Comparison of ENCODE assay signal across 12 mouse cellular contexts in genomic region chr2:13682488-13683204, GRCm38 (mm10).
DNase-seq lines count a peak whose midpoint lies in the region; ATAC-seq and TF ChIP-seq lines count a peak whose summit lies in the region.
"Had no signal": no experiment of that assay in that cellular context is flagged by ENCODE, and none has a peak within 500 bp of the region (broad histone marks: within the 10 kb centered on the region; RNA-seq: fewer than 3 reads in every experiment).

No protein-coding gene starts in this region.

- DNase-seq in adrenal gland, postnatal 10 days = peak; percentile 21
- DNase-seq in adrenal gland, adult 8-10 months = no peak
- peak; percentile 4 to 10 for DNase-seq in heart, postnatal 14 days
- DNase-seq in heart, embryonic 10.5 days (ENCODE audit: low spot score) = no peak
- peak; percentile 82 for DNase-seq in midbrain, postnatal 0 days (ENCODE audit: low spot score)
- DNase-seq in stomach, postnatal 0 days (ENCODE audit: low spot score) = no peak
- DNase-seq in gastrocnemius, adult 2 months = no peak
- DNase-seq: cerebellum, adult 11 months; thymus, adult 2 months had no signal

- TF ChIP-seq EP300 in stomach, postnatal 0 days (optimal IDR thresholded peaks at IDR 0.05) = no peak

- no peak overlapping the region for H3K4me2 ChIP-seq in midbrain, postnatal 0 days (ENCODE audit: low read depth, low read length, poor library complexity, severe bottlenecking)
- no peak overlapping the region for H3K4me2 ChIP-seq in midbrain, embryonic 16.5 days (ENCODE audit: low read length)
- no peak overlapping the region for H3K4me2 ChIP-seq in stomach, postnatal 0 days (replicated peaks; ENCODE audit: low read depth)
- H3K4me2 ChIP-seq: liver, embryonic 12.5 days had no signal

- no peak overlapping the region for H3K9ac ChIP-seq in midbrain, postnatal 0 days (replicated peaks; ENCODE audit: low read length, poor library complexity, severe bottlenecking)
- H3K9ac ChIP-seq in midbrain, embryonic 16.5 days (ENCODE audit: low read depth, low read length) = no peak overlapping the region
- no peak overlapping the region for H3K9ac ChIP-seq in stomach, postnatal 0 days (ENCODE audit: low read length)
- H3K9ac ChIP-seq: liver, embryonic 12.5 days had no signal

- intact Hi-C loops in heart, postnatal 14 days (cut with DNase I) = loop anchor here (10.0 kb wide), 1 partner anchor 102 kb away; no protein-coding TSS in a partner anchor
- intact Hi-C loops in gastrocnemius, adult 2 months (cut with DNase I) = no loop called here

- no peak overlapping the region for H3K27ac ChIP-seq in heart, embryonic 10.5 days
- H3K27ac ChIP-seq in midbrain, postnatal 0 days (ENCODE audit: low read depth, low read length) = no peak overlapping the region
- H3K27ac ChIP-seq in midbrain, embryonic 16.5 days (ENCODE audit: low read length) = no peak overlapping the region
- no peak overlapping the region for H3K27ac ChIP-seq in stomach, postnatal 0 days (replicated peaks)
- no peak overlapping the region for H3K27ac ChIP-seq in gastrocnemius, adult 2 months
- H3K27ac ChIP-seq: liver, embryonic 12.5 days had no signal

- no peak overlapping the region for H3K4me3 ChIP-seq in heart, embryonic 10.5 days
- H3K4me3 ChIP-seq in midbrain, postnatal 0 days (ENCODE audit: low read depth, low read length) = no peak overlapping the region
- H3K4me3 ChIP-seq in midbrain, embryonic 16.5 days (ENCODE audit: low read depth, low read length) = no peak overlapping the region
- no peak overlapping the region for H3K4me3 ChIP-seq in stomach, postnatal 0 days (ENCODE audit: low read depth, low read length)
- no peak overlapping the region for H3K4me3 ChIP-seq in gastrocnemius, adult 2 months
- H3K4me3 ChIP-seq: liver, embryonic 12.5 days had no signal

- H3K27me3 ChIP-seq in heart, embryonic 10.5 days (ENCODE audit: insufficient read depth, poor library complexity, severe bottlenecking) = no peaks in the 10 kb centered on the region
- no peaks in the 10 kb centered on the region for H3K27me3 ChIP-seq in midbrain, postnatal 0 days (ENCODE audit: insufficient read depth, low read length)
- H3K27me3 ChIP-seq in midbrain, embryonic 16.5 days (ENCODE audit: control insufficient read depth, insufficient read depth, low read depth, low read length) = no peaks in the 10 kb centered on the region
- H3K27me3 ChIP-seq in stomach, postnatal 0 days (ENCODE audit: control insufficient read depth, insufficient read depth, low read length) = no peaks in the 10 kb centered on the region
- H3K27me3 ChIP-seq: liver, embryonic 12.5 days had no signal

- 81% methylated on average over 4 of the region's 4 CpGs for WGBS in heart, embryonic 10.5 days
- 65% methylated on average over 4 of the region's 4 CpGs for WGBS in midbrain, postnatal 0 days
- WGBS in midbrain, embryonic 16.5 days = 59% methylated on average over 4 of the region's 4 CpGs
- 41% methylated on average over 4 of the region's 4 CpGs for WGBS in stomach, postnatal 0 days

- no peaks in the 10 kb centered on the region for H3K4me1 ChIP-seq in heart, embryonic 10.5 days
- H3K4me1 ChIP-seq in midbrain, postnatal 0 days (ENCODE audit: insufficient read depth, low read length) = no peaks in the 10 kb centered on the region
- H3K4me1 ChIP-seq in midbrain, embryonic 16.5 days (ENCODE audit: control insufficient read depth, insufficient read depth, low read length) = no peaks in the 10 kb centered on the region
- H3K4me1 ChIP-seq in stomach, postnatal 0 days (replicated peaks; ENCODE audit: control insufficient read depth, insufficient read depth) = no peaks in the 10 kb centered on the region
- H3K4me1 ChIP-seq: liver, embryonic 12.5 days had no signal

- no peak for ATAC-seq in midbrain, postnatal 0 days (ENCODE audit: low FRiP score)
- no peak for ATAC-seq in midbrain, embryonic 16.5 days
- no peak for ATAC-seq in stomach, postnatal 0 days (ENCODE audit: low FRiP score, low TSS enrichment)
- ATAC-seq: activated CD4-positive, CD25-positive, alpha-beta regulatory T cell, adult 4 months; liver, embryonic 12.5 days had no signal

- TF ChIP-seq CTCF in midbrain, postnatal 0 days (IDR thresholded peaks at IDR 0.05) = no peak
- no peak for TF ChIP-seq CTCF in stomach, postnatal 0 days (IDR thresholded peaks at IDR 0.05; ENCODE audit: low read depth)
- TF ChIP-seq CTCF in gastrocnemius, adult 2 months (IDR thresholded peaks at IDR 0.05) = no peak

- H3K36me3 ChIP-seq in heart, embryonic 10.5 days = no peaks in the 10 kb centered on the region
- H3K36me3 ChIP-seq in midbrain, postnatal 0 days (ENCODE audit: insufficient read depth, low read length) = no peaks in the 10 kb centered on the region
- no peaks in the 10 kb centered on the region for H3K36me3 ChIP-seq in midbrain, embryonic 16.5 days (ENCODE audit: control insufficient read depth, insufficient read depth, low read length)
- H3K36me3 ChIP-seq in stomach, postnatal 0 days (ENCODE audit: control insufficient read depth, insufficient read depth, low read length) = no peaks in the 10 kb centered on the region
- H3K36me3 ChIP-seq: liver, embryonic 12.5 days had no signal

- H3K9me3 ChIP-seq in heart, embryonic 10.5 days = no peaks in the 10 kb centered on the region
- H3K9me3 ChIP-seq in midbrain, postnatal 0 days (ENCODE audit: low read length) = no peaks in the 10 kb centered on the region
- no peaks in the 10 kb centered on the region for H3K9me3 ChIP-seq in midbrain, embryonic 16.5 days (replicated peaks; ENCODE audit: control insufficient read depth, low read length, poor library complexity, severe bottlenecking)
- H3K9me3 ChIP-seq in stomach, postnatal 0 days (ENCODE audit: control insufficient read depth, low read length) = no peaks in the 10 kb centered on the region
- H3K9me3 ChIP-seq: liver, embryonic 12.5 days had no signal

Comparison
In these comparisons a context has a peak if more than half of its experiments do, and no peak if none do; other contexts are left out.
1. DNase-seq: peak in adrenal gland, postnatal 10 days (single experiment), heart, postnatal 14 days (2 of 2) and midbrain, postnatal 0 days (single experiment); none in adrenal gland, adult 8-10 months (single experiment), heart, embryonic 10.5 days (single experiment), stomach, postnatal 0 days (single experiment) and gastrocnemius, adult 2 months (single experiment).